In the genomic region with DNA sequence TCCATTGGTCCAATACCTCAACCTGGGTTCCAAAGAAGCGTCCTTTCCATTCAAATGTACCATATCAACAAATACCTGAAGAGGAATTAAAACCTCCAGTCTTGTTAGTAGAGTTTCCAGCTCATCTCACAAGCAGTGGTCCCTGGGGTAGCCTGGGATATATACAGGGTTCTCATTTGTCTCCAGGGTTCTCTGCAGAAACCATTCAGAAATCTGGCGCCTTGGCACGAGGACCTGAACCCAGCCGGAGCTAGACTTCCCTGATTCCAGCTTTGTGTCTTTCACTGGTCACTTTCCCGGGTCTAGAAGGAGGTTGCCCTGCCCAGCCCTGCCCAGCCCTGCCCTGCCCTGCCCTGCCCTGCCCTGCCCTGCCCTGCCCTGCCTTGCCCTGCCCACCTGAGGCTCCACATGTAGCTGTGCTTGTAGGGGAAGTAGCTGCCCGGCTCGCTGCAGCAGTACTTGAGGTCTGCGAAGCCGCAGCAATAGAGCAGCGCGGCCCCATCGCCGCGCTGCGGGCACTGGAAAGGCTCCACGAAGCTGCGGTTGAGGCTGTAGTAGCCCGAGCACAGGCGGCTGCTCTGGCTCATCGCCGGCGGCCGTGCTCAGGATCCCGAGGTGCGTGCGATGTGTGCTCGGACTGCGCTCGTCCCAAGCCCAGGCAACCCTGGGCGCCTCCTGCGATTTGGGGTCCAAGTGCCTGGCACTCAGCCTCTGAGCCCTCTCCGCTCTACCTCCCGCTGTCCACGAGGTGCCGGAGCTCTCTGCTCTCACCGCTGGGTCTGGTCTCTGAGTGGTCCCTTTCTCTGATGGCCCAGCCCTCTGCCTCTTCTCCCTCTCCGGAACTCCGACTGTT, we compare ENCODE assay signal across 8 mouse cellular contexts. TPM values are rescaled to one million over a fixed set of nuclear protein-coding genes. Genes with fewer than 3 reads are reported as not detected.
DNase-seq lines count a peak whose midpoint lies in the region; ATAC-seq and TF ChIP-seq lines count a peak whose summit lies in the region.

Gene Shisal2b, minus strand, starts transcription at position 767 of the 853 bp plus-strand sequence.

- H3K9me3 ChIP-seq in hindbrain, embryonic 13.5 days = no peaks in the 10 kb centered on the region
- H3K9me3 ChIP-seq in liver, embryonic 12.5 days (replicated peaks) = no peaks in the 10 kb centered on the region
- no peaks in the 10 kb centered on the region for H3K9me3 ChIP-seq in neural tube, embryonic 14.5 days (ENCODE audit: control insufficient read depth, low read length)

- WGBS in hindbrain, embryonic 13.5 days = 4% methylated on average over 38 of the region's 38 CpGs
- 5% methylated on average over 38 of the region's 38 CpGs for WGBS in liver, embryonic 12.5 days (ENCODE audit: insufficient replicate concordance)
- 3% methylated on average over 36 of the region's 38 CpGs for WGBS in neural tube, embryonic 14.5 days

- DNase-seq in layer of hippocampus, adult 2 months (ENCODE audit: low spot score in 2 of 2) = peak in 1 of 2 experiments; percentile 13
- no peak for DNase-seq in layer of hippocampus, postnatal 14 days (ENCODE audit: low spot score in 2 of 2)
- DNase-seq in brain, embryonic 14.5 days (ENCODE audit: low read depth) = peak; percentile 78
- peak; percentile 16 to 17 for DNase-seq in thymus, postnatal 36 days

- peak within 1 kb of the TSS; percentile 79 for H3K9ac ChIP-seq in hindbrain, embryonic 13.5 days
- H3K9ac ChIP-seq in liver, embryonic 12.5 days = no peak within 1 kb of the TSS
- H3K9ac ChIP-seq in neural tube, embryonic 14.5 days (replicated peaks; ENCODE audit: low read depth, low read length) = peak within 1 kb of the TSS; percentile 62

- peak within 1 kb of the TSS; percentile 59 for H3K4me3 ChIP-seq in layer of hippocampus, adult 2 months
- H3K4me3 ChIP-seq in hindbrain, embryonic 13.5 days = peak within 1 kb of the TSS; percentile 53
- peak within 1 kb of the TSS; percentile 48 for H3K4me3 ChIP-seq in liver, embryonic 12.5 days
- H3K4me3 ChIP-seq in neural tube, embryonic 14.5 days (ENCODE audit: low read depth, low read length) = peak within 1 kb of the TSS; percentile 48

- TF ChIP-seq CTCF in layer of hippocampus, adult 2 months (conservative IDR thresholded peaks at IDR 0.05) = no peak
- TF ChIP-seq CTCF in brain, embryonic 14.5 days (IDR thresholded peaks at IDR 0.05; ENCODE audit: borderline replicate concordance, extremely low read depth, insufficient read depth, insufficient read length) = no peak

- no peak for TF ChIP-seq POLR2A in brain, embryonic 14.5 days (IDR thresholded peaks at IDR 0.05; ENCODE audit: borderline replicate concordance, extremely low read depth, insufficient read depth, insufficient read length, poor library complexity, severe bottlenecking)

- H3K36me3 ChIP-seq in hindbrain, embryonic 13.5 days = no peaks in the 10 kb centered on the region
- no peaks in the 10 kb centered on the region for H3K36me3 ChIP-seq in liver, embryonic 12.5 days
- no peaks in the 10 kb centered on the region for H3K36me3 ChIP-seq in neural tube, embryonic 14.5 days (ENCODE audit: control insufficient read depth, insufficient read depth, low read length)

- H3K4me2 ChIP-seq in hindbrain, embryonic 13.5 days = peak within 1 kb of the TSS; percentile 93
- H3K4me2 ChIP-seq in liver, embryonic 12.5 days = peak within 1 kb of the TSS; percentile 72
- H3K4me2 ChIP-seq in neural tube, embryonic 14.5 days (ENCODE audit: low read depth, low read length) = peak within 1 kb of the TSS; percentile 95

- H3K27ac ChIP-seq in layer of hippocampus, adult 2 months = no peak within 1 kb of the TSS
- H3K27ac ChIP-seq in hindbrain, embryonic 13.5 days = no peak within 1 kb of the TSS
- no peak within 1 kb of the TSS for H3K27ac ChIP-seq in liver, embryonic 12.5 days
- no peak within 1 kb of the TSS for H3K27ac ChIP-seq in neural tube, embryonic 14.5 days (ENCODE audit: low read depth, low read length)

- peaks cover 32% of the 10 kb centered on the region for H3K27me3 ChIP-seq in hindbrain, embryonic 13.5 days
- H3K27me3 ChIP-seq in liver, embryonic 12.5 days (replicated peaks) = peaks cover 39% of the 10 kb centered on the region
- H3K27me3 ChIP-seq in neural tube, embryonic 14.5 days (ENCODE audit: control insufficient read depth, insufficient read depth, low read length) = peaks cover 3% of the 10 kb centered on the region; the same call in 1 of the 2 replicates

- ATAC-seq in erythroblast, adult 5-6 weeks (replicated peaks; ENCODE audit: low FRiP score, poor library complexity, severe bottlenecking) = peak; percentile 30; the same call in 1 of the 2 replicates
- ATAC-seq in hindbrain, embryonic 13.5 days (ENCODE audit: low FRiP score) = peak; percentile 92
- ATAC-seq in liver, embryonic 12.5 days = peak; percentile 51
- peak; percentile 92 for ATAC-seq in neural tube, embryonic 14.5 days (ENCODE audit: low read depth)

- peaks cover 11% of the 10 kb centered on the region; the same call in 1 of the 2 replicates for H3K4me1 ChIP-seq in hindbrain, embryonic 13.5 days (replicated peaks)
- H3K4me1 ChIP-seq in liver, embryonic 12.5 days = peaks cover 10% of the 10 kb centered on the region
- H3K4me1 ChIP-seq in neural tube, embryonic 14.5 days (ENCODE audit: control insufficient read depth, insufficient read depth, low read length) = no peaks in the 10 kb centered on the region

RNA-seq across cellular contexts. Expression of gene Shisal2b, which starts in this region (rescaled TPM):
- under 1 TPM; 0.38 to 0.54 TPM for total RNA-seq in layer of hippocampus, adult 2 months (2021)
- total RNA-seq in layer of hippocampus, postnatal 14 days (2021) = under 1 TPM; 0.38 to 0.51 TPM
- polyA plus RNA-seq in brain, embryonic 14.5 days (2012; rRNA removed) = 0.41 and 0.68 TPM in 2 replicates
- not detected in 2 replicates for total RNA-seq in erythroblast, adult 5-6 weeks (2015; ENCODE audit: low replicate concordance)
- not detected in 2 replicates for total RNA-seq in erythroblast, adult 5-6 weeks (2017; ENCODE audit: low replicate concordance)
- polyA plus RNA-seq in hindbrain, embryonic 13.5 days (2015; fragmentation: Nextera tagmentation; extraction: Ambion mirVana) = 1.3 and 1.7 TPM in 2 replicates
- not detected in 2 replicates for polyA plus RNA-seq in liver, embryonic 12.5 days (2016; fragmentation: Nextera tagmentation; extraction: Ambion mirVana)
- polyA plus RNA-seq in neural tube, embryonic 14.5 days (2014; fragmentation: Nextera tagmentation; extraction: Ambion mirVana) = 1.6 and 2.0 TPM in 2 replicates

Comparison
In these comparisons a context has a peak if more than half of its experiments do, and no peak if none do; other contexts are left out.
1. Peak in DNase-seq in brain, embryonic 14.5 days; RNA of the gene not detected or under 1 TPM.
2. Peak in ATAC-seq in erythroblast, adult 5-6 weeks; RNA of the gene not detected or under 1 TPM.
3. Peak in ATAC-seq, H3K4me3 ChIP-seq and H3K4me2 ChIP-seq in liver, embryonic 12.5 days; RNA of the gene not detected or under 1 TPM.
4. DNase-seq: peak in thymus, postnatal 36 days (2 of 2); none in layer of hippocampus, postnatal 14 days (0 of 2).
5. ATAC-seq: peak in every context shown above with its lines; median percentile 92 in hindbrain, embryonic 13.5 days; 92 in neural tube, embryonic 14.5 days; 51 in liver, embryonic 12.5 days; 30 in erythroblast, adult 5-6 weeks.
6. Peak in every context shown above with its lines, with median percentiles within 50 percentile points of each other: H3K4me3 ChIP-seq and H3K4me2 ChIP-seq.